Mouse (Mus musculus): ENCODE measurements around the gene Olfr1054. TPM values are rescaled to one million over a fixed set of nuclear protein-coding genes. Genes with fewer than 3 reads are reported as not detected.
"Not testable (repeated sequence)": the region's sequence is repeated elsewhere in the genome, so short reads cannot be mapped to it uniquely, and the experiment has no call there.

The Olfr1054 gene
- not detected for total RNA-seq (2021)
- long read RNA-seq, experiment 1, result 0 reads
- long read RNA-seq, experiment 2, result 0 reads

DNA sequence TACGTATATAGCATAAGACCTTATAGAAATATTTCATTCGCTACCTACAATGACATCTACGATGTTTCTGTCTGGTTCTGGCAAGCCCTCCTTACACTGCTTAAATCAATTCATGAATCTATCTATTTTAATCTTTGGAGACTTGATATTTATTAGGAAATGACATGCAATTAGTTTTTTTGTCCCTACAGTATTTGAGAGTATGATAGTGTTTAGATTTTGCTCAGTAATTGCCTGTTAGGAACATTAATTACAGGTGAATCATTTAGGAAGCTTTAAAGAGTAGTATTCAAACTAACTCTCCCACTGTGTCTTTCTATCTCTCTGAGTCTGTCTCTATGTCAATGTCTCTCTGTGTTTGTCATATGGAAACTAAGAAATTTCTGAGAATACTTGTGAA lies at the start of gene Olfr1054:
Gene Olfr1054 (minus strand): TSS at position 101 of the 400 bp plus-strand sequence.
- no peak for DNase-seq (ENCODE audit: low spot score in 2 of 2)

DNA sequence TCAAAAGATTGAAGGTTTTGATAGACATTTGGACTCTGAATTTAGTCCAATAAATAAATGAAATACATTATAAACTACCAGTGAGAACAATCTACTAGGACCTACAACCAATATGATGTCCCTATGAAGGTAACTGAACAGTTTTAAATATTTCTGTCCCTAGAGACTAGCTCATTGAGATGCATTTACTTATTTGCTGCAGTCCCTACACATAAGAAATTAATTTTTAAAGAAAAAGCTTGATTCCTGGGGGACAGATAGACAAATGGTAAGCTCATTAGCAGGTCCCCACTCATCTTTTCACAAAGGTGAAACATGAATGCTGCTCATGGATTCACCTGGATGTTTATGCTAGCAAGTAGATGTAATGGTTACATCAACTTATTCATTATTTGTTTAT lies 43.1 kb upstream of the Olfr1054 start, which contains the start of gene Olfr1057:
Gene Olfr1057 (minus strand): TSS at position 101 of the 400 bp plus-strand sequence.
- DNase-seq (ENCODE audit: low spot score in 2 of 2), result no peak

DNA sequence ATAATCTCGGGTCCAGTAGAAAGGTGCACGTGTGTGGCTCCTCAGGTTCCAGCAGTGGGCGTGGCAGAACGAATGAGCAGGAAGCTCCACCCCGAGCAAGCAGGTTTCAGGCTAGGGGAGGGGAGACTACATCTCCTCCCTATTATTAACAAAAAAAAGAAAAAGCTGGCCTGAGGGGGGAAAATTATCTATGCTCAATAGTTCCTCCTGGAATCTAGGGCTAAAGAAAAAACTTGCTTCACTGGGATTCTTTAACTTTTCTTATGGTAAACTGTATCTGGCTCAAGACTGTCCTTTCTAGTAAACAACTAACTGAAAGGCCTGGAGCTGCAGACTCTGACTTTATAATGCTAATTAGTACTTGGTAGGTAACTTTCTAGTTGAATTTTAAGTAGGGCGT lies 31.1 kb upstream of the Olfr1054 start:
- not testable (repeated sequence) for DNase-seq (ENCODE audit: low spot score in 2 of 2)

DNA sequence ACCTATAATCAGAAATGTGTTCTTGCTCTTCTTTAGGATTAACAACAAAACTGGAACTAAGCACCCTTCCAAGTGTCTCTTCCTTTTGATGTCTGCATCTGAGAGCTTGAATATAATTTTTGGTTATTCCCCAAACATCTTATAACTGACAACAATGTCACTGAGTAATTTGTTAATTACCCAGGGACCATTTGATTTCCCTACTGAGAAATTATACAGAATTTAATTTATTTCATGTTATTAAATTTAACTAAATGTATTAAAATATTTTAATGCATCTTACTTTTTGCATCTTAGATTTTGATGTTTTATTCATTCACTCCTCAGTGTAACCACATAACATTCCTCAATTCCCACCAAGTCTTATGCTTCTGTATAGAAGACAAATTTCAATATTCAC lies 27.1 kb upstream of the Olfr1054 start, which contains the start of gene Olfr1056:
Gene Olfr1056 (minus strand): TSS at position 101 of the 400 bp plus-strand sequence.
- no peak for DNase-seq (ENCODE audit: low spot score in 2 of 2)

DNA sequence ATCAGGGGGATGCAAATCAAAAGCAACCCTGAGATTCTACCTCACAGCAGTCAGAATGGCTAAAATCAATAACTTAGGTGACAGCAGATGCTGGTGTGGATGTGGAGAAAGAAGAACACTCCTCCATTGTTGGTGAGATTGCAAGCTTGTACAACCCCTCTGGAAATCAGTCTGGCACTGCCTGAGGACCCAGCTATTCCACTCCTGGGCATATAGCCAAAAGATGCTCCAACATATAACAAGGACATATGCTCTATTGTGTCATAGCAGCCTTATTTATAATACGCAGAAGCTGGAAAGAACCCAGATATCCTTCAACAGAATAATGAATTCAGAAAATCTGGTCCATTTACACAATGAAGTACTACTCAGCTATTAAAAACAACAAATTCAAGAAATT lies 16.5 kb upstream of the Olfr1054 start:
- not testable (repeated sequence) for DNase-seq (ENCODE audit: low spot score in 2 of 2)

DNA sequence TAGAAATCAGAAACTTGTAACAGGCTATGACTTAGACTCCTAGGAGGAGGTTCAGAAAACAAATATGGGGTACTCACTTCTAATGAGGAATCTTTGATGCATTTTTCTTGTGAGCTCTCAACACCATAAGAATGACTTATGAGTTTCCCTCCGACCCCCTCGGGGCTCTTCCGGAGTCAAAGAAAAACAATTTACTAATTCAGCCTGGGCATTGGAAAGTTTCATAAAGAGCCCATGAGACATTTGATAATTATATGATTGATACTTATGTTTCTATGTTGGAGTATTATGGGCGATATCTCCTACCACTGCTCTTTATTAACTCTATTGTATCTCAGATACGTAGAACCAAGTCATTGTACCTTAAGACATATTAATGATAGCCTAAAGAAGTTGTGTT lies 15.0 kb upstream of the Olfr1054 start, which contains the start of gene Olfr1055:
Gene Olfr1055 (minus strand): TSS at position 101 of the 400 bp plus-strand sequence.
- DNase-seq (ENCODE audit: low spot score in 2 of 2), result no peak

DNA sequence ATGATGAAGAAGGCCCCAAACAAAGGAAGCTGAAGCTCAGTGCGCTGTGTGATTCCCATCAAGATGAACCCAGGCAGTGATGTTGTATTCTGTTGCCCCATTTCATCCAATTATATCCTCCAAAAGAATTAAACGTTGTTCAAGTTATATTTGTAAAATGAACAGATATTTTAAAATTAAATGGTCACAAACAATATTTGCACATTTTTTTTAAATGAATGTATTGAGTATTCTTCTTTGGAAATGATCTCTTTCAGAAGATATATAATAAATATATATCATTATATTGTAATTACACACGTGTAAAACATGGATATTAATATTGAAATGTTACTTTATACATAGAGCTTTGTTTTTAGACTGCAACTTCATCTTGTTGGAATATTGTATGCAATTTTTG lies 20.0 kb downstream of the Olfr1054 start, which contains the start of gene Olfr1053:
Gene Olfr1053 (minus strand): TSS at position 101 of the 400 bp plus-strand sequence.
- no peak for DNase-seq (ENCODE audit: low spot score in 2 of 2)

DNA sequence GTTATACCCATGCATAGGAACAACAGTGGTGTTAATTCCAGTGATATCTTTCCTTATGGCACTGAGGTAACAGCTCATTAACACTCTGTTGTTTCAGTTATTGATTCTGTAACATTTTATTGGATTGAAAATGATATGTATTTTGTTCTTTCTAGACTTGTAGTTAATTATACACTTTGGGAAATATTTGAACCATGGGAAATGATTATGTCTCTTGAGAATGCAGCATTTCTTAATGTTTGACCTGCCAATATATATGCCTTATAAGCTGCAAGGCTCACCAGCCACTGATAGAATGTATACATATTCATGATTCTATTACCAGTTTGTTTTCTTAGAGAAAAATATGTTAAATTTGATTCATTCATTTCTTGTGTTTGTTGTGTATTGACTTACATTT lies 43.1 kb downstream of the Olfr1054 start, which contains the start of gene Olfr1052:
Gene Olfr1052 (plus strand): TSS at position 301 of the 400 bp plus-strand sequence.
- no peak for DNase-seq (ENCODE audit: low spot score in 2 of 2)

Other genes with a start within 250 kb of the Olfr1054 start
- gene Olfr1037, start 248.0 kb downstream of the Olfr1054 start, total RNA-seq (2021), result not detected
- gene Olfr1039, start 199.5 kb downstream of the Olfr1054 start, total RNA-seq (2021), result not detected
- gene Olfr1040, start 188.7 kb downstream of the Olfr1054 start, total RNA-seq (2021), result not detected
- not detected for gene Olfr1042, start 173.6 kb downstream of the Olfr1054 start, total RNA-seq (2021)
- gene Olfr1043, start 167.9 kb downstream of the Olfr1054 start, total RNA-seq (2021), result not detected
- gene Olfr1044, start 157.6 kb downstream of the Olfr1054 start, total RNA-seq (2021), result not detected
- gene Olfr52, start 149.8 kb downstream of the Olfr1054 start, total RNA-seq (2021), result not detected
- gene Olfr1045, start 132.4 kb downstream of the Olfr1054 start, total RNA-seq (2021), result not detected
- gene Olfr1046, start 116.1 kb downstream of the Olfr1054 start, total RNA-seq (2021), result not detected
- gene Olfr1047, start 104.0 kb downstream of the Olfr1054 start, total RNA-seq (2021), result not detected
- gene Olfr1048, start 95.1 kb downstream of the Olfr1054 start, total RNA-seq (2021), result not detected
- not detected for gene Olfr1049, start 77.1 kb downstream of the Olfr1054 start, total RNA-seq (2021)
- gene Olfr1051, start 56.3 kb downstream of the Olfr1054 start, total RNA-seq (2021), result not detected
- gene Olfr1052, start 43.0 kb downstream of the Olfr1054 start, total RNA-seq (2021), result not detected
- gene Olfr1053, start 20.1 kb downstream of the Olfr1054 start, total RNA-seq (2021), result not detected
- gene Olfr1055, start 14.9 kb upstream of the Olfr1054 start, total RNA-seq (2021), result not detected
- gene Olfr1056, start 27.0 kb upstream of the Olfr1054 start, total RNA-seq (2021), result not detected
- not detected for gene Olfr1057, start 43.0 kb upstream of the Olfr1054 start, total RNA-seq (2021)
- gene Olfr1058, start 53.1 kb upstream of the Olfr1054 start, total RNA-seq (2021), result not detected
- not detected for gene Olfr1061, start 78.6 kb upstream of the Olfr1054 start, total RNA-seq (2021)
- gene Olfr1062, start 91.3 kb upstream of the Olfr1054 start, total RNA-seq (2021), result not detected
- not detected for gene Olfr1065, start 115.2 kb upstream of the Olfr1054 start, total RNA-seq (2021)
- gene Olfr1066, start 120.8 kb upstream of the Olfr1054 start, total RNA-seq (2021), result not detected
- not detected for gene Olfr228, start 152.0 kb upstream of the Olfr1054 start, total RNA-seq (2021)
- gene Olfr1076, start 173.0 kb upstream of the Olfr1054 start, total RNA-seq (2021), result not detected
- not detected for gene Olfr1079, start 207.0 kb upstream of the Olfr1054 start, total RNA-seq (2021)
- gene Olfr1080, start 222.8 kb upstream of the Olfr1054 start, total RNA-seq (2021), result not detected

Measured in left cerebral cortex, adult 18-20 months (tissue).